Mouse (Mus musculus): ENCODE data around the gene Tmem51. TPM values are rescaled to one million over a fixed set of nuclear protein-coding genes. Genes with fewer than 3 reads are reported as not detected.
A peak's percentile ranks its signal among the peaks of the same experiment; 100 is the strongest.

The Tmem51 gene
- total RNA-seq, 2 experiments from 2014 or later = 1.1 TPM; not detected in 1

- ATAC-seq (replicated peaks; ENCODE audit: poor library complexity, severe bottlenecking) = no peak
These were observed 1.4 kb downstream of the Tmem51 start for GRCm38 (mm10) chr4:142082703-142083102.

- ATAC-seq (replicated peaks; ENCODE audit: poor library complexity, severe bottlenecking) = peak; percentile 54
These were observed 2.3 kb downstream of the Tmem51 start for GRCm38 (mm10) chr4:142081631-142082283.

GRCm38 (mm10) chr4:142080901-142081630, 3.0 kb downstream of the Tmem51 start:
- ATAC-seq (replicated peaks; ENCODE audit: poor library complexity, severe bottlenecking) = no peak

GRCm38 (mm10) chr4:142080487-142080767, 3.7 kb downstream of the Tmem51 start:
- no peak for ATAC-seq (replicated peaks; ENCODE audit: poor library complexity, severe bottlenecking)

GRCm38 (mm10) chr4:142079629-142080486, 4.2 kb downstream of the Tmem51 start:
- ATAC-seq (replicated peaks; ENCODE audit: poor library complexity, severe bottlenecking) = peak; percentile 28

- peak; percentile 34 for ATAC-seq (replicated peaks; ENCODE audit: poor library complexity, severe bottlenecking)
These were observed 6.4 kb downstream of the Tmem51 start for GRCm38 (mm10) chr4:142077572-142078271.

- no peak for ATAC-seq (replicated peaks; ENCODE audit: poor library complexity, severe bottlenecking)
These were observed 7.2 kb downstream of the Tmem51 start for GRCm38 (mm10) chr4:142076883-142077282.

GRCm38 (mm10) chr4:142075931-142076330, 8.2 kb downstream of the Tmem51 start:
- ATAC-seq (replicated peaks; ENCODE audit: poor library complexity, severe bottlenecking) = no peak

GRCm38 (mm10) chr4:142074060-142074732, 9.9 kb downstream of the Tmem51 start:
- ATAC-seq (replicated peaks; ENCODE audit: poor library complexity, severe bottlenecking) = peak; percentile 64

GRCm38 (mm10) chr4:142071243-142071991, 12.7 kb downstream of the Tmem51 start:
- peak; percentile 43; the same call in 1 of the 2 replicates for ATAC-seq (replicated peaks; ENCODE audit: poor library complexity, severe bottlenecking)

- peak; percentile 28; the same call in 1 of the 2 replicates for ATAC-seq (replicated peaks; ENCODE audit: poor library complexity, severe bottlenecking)
These were observed 13.3 kb downstream of the Tmem51 start for GRCm38 (mm10) chr4:142070840-142071239.

- ATAC-seq (replicated peaks; ENCODE audit: poor library complexity, severe bottlenecking) = no peak
These were observed 14.9 kb downstream of the Tmem51 start for GRCm38 (mm10) chr4:142068899-142069812.

- ATAC-seq (replicated peaks; ENCODE audit: poor library complexity, severe bottlenecking) = no peak
These were observed 17.5 kb downstream of the Tmem51 start for GRCm38 (mm10) chr4:142066576-142066975.

- no peak for ATAC-seq (replicated peaks; ENCODE audit: poor library complexity, severe bottlenecking)
These were observed 18.3 kb downstream of the Tmem51 start for GRCm38 (mm10) chr4:142065835-142066234.

GRCm38 (mm10) chr4:142065270-142065669, 18.8 kb downstream of the Tmem51 start:
- no peak for ATAC-seq (replicated peaks; ENCODE audit: poor library complexity, severe bottlenecking)

GRCm38 (mm10) chr4:142064582-142065228, 19.4 kb downstream of the Tmem51 start:
- ATAC-seq (replicated peaks; ENCODE audit: poor library complexity, severe bottlenecking) = no peak

GRCm38 (mm10) chr4:142063057-142063534, 21.0 kb downstream of the Tmem51 start:
- peak; percentile 39 for ATAC-seq (replicated peaks; ENCODE audit: poor library complexity, severe bottlenecking)

Data from granulocyte monocyte progenitor cell, adult 5-6 weeks (primary cell).